Mouse (Mus musculus) liver, postnatal 0 days (tissue): ENCODE measurements around the gene Ank. TPM values are rescaled to one million over a fixed set of nuclear protein-coding genes. Genes with fewer than 3 reads are reported as not detected.
A peak's percentile ranks its signal among the peaks of the same experiment; 100 is the strongest.

Source experiments
- ATAC-seq: fragments of 200-750 bp; cut with Nextera tagmentation; 2 replicates; pipeline ENCODE4 v1.8.0; 2017; ENCODE audit warnings: mild to moderate bottlenecking, moderate library complexity
- DNase-seq: peaks from one replicate; pipeline ENCODE4 v3.0.0-alpha.2; 2016
- H3K27ac ChIP-seq: fragments of 300-500 bp; sonication (generic); 2 replicates; pipeline ENCODE4 v1.5.1; 2014; ENCODE audit warnings: antibody characterized with exemption, moderate library complexity, mild to moderate bottlenecking, low read depth
- H3K27me3 ChIP-seq: fragments of 300-500 bp; sonication (generic); 2 replicates; pipeline ENCODE4 v1.6.1; 2014; ENCODE audit warnings: low read length, control low read depth, mixed read lengths; ENCODE audit not compliant: insufficient read depth
- H3K36me3 ChIP-seq: fragments of 300-500 bp; sonication (generic); replicated peaks from 2 replicates; pipeline ENCODE4 v1.6.1; 2014; ENCODE audit warnings: mild to moderate bottlenecking, control low read depth, low read length, moderate library complexity, mixed read lengths; ENCODE audit not compliant: insufficient read depth
- H3K4me1 ChIP-seq: fragments of 300-500 bp; sonication (generic); 2 replicates; pipeline ENCODE4 v1.6.1; 2014; ENCODE audit warnings: antibody characterized with exemption, mild to moderate bottlenecking, control low read depth; ENCODE audit not compliant: insufficient read depth
- H3K4me2 ChIP-seq: fragments of 300-500 bp; sonication (generic); 2 replicates; pipeline ENCODE4 v1.6.1; 2014; ENCODE audit warnings: low read depth, mild to moderate bottlenecking, low read length, moderate library complexity, mixed read lengths
- H3K4me3 ChIP-seq: fragments of 300-500 bp; sonication (generic); 2 replicates; pipeline ENCODE4 v1.5.1; 2014; ENCODE audit warnings: low read depth, low read length
- H3K9ac ChIP-seq: fragments of 300-500 bp; sonication (generic); replicated peaks from 2 replicates; pipeline ENCODE4 v1.6.1; 2014; ENCODE audit warnings: mild to moderate bottlenecking, moderate library complexity
- H3K9me3 ChIP-seq: fragments of 300-500 bp; sonication (generic); 2 replicates; pipeline ENCODE4 v1.6.1; 2016; ENCODE audit warnings: mild to moderate bottlenecking, control low read depth, low read length, mixed read lengths
- CTCF ChIP-seq: sonication (generic); IDR thresholded peaks from 2 replicates; pipeline ENCODE4 v1.5.1; 2016; ENCODE audit warnings: antibody characterized with exemption, low read depth
- EP300 ChIP-seq: IDR thresholded peaks from 2 replicates; pipeline ENCODE4 v1.6.1; 2016; ENCODE audit warnings: antibody characterized with exemption, low read depth, mild to moderate bottlenecking
- WGBS: fragments of 180-500 bp; shearing (Covaris S2); extraction: QIAGEN DNeasy Blood & Tissue Kit; methylation state at CpG from one replicate; pipeline ENCODE4 v1.1.7; 2014; ENCODE audit not compliant: insufficient replicate concordance; 5-methylcytosine and 5-hydroxymethylcytosine counted together
- polyA plus RNA-seq: library from polyadenylated mRNA; unstranded; fragments of >200 nt; fragmentation: Nextera tagmentation; extraction: Ambion mirVana; gene quantifications from 2 replicates; pipeline ENCODE4 v1.2.1, GENCODE M21; 2015

Gene Ank
- polyA plus RNA-seq, 1 experiment from 2014 or later, result 7.8 TPM

GRCm38 (mm10) chr15:27564106-27565100 lies 97.9 kb downstream of the Ank start:
- TF ChIP-seq EP300 (no peak), CTCF (no peak)
- 82% methylated on average over 14 of the region's 14 CpGs for WGBS
- Histone ChIP-seq H3K4me1 (peaks cover 2% of the 10 kb centered on the region; the same call in 1 of the 2 replicates), H3K27ac (0 out of 2 replicates have a peak overlapping the region, but pooled peaks have one; percentile 30), H3K9me3 (no peaks in the 10 kb centered on the region), H3K9ac (no peak overlapping the region), H3K4me3 (no peak overlapping the region), H3K36me3 (peaks cover 14% of the 10 kb centered on the region; the same call in 1 of the 2 replicates), H3K4me2 (no peak overlapping the region), H3K27me3 (no peaks in the 10 kb centered on the region)
- peak; percentile 57 for ATAC-seq
- no peak for DNase-seq

DNA sequence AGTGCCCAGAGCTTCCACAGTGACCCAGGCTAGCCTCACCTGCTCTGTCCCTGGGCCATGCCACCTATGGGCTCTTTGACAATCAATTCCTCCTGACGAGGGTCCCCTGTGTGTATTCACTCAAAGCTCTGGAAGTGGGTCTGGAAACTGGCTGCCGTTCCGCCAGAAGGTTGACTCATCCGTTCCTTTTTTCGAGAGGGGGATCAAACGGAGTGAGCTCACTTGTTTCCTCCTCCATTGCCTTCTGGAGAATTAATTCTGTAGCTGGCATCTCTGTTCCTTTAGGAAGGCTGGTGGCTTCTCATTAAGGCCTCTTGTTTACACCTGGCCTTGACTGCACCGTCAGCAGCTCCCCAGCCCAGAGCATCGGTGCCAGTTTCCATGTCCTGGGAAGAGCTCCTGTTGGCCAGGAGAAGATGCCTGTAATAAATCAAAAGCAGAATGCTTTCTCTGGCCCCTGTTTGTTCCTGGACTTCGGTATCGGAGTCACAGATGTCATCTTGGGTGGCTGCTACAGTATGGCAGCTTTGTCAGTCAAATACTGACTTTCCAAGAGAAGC lies 99.2 kb downstream of the Ank start:
- Histone ChIP-seq H3K9ac (no peak overlapping the region), H3K27me3 (no peaks in the 10 kb centered on the region), H3K4me1 (no peaks in the 10 kb centered on the region; the same call in 1 of the 2 replicates), H3K4me2 (no peak overlapping the region), H3K36me3 (peaks cover 14% of the 10 kb centered on the region; the same call in 1 of the 2 replicates), H3K9me3 (no peaks in the 10 kb centered on the region), H3K27ac (no peak overlapping the region), H3K4me3 (no peak overlapping the region)
- DNase-seq (no peak), ATAC-seq (no peak)
- 93% methylated on average over 10 of the region's 10 CpGs for WGBS
- TF ChIP-seq CTCF (no peak), EP300 (no peak)

- no peak overlapping the region for H3K9ac ChIP-seq
- H3K27ac ChIP-seq, result no peak overlapping the region
- no peak overlapping the region for H3K4me2 ChIP-seq
- 88% methylated on average over 16 of the region's 16 CpGs for WGBS
- H3K9me3 ChIP-seq, result no peaks in the 10 kb centered on the region
- no peaks in the 10 kb centered on the region; the same call in 1 of the 2 replicates for H3K4me1 ChIP-seq
- ATAC-seq (no peak), DNase-seq (no peak)
- no peak overlapping the region for H3K4me3 ChIP-seq
- no peaks in the 10 kb centered on the region for H3K27me3 ChIP-seq
- TF ChIP-seq CTCF, result no peak
- TF ChIP-seq EP300, result no peak
- peaks cover 14% of the 10 kb centered on the region for H3K36me3 ChIP-seq
Observed at GRCm38 (mm10) chr15:27567356-27567755, 100.9 kb downstream of the Ank start.

DNA sequence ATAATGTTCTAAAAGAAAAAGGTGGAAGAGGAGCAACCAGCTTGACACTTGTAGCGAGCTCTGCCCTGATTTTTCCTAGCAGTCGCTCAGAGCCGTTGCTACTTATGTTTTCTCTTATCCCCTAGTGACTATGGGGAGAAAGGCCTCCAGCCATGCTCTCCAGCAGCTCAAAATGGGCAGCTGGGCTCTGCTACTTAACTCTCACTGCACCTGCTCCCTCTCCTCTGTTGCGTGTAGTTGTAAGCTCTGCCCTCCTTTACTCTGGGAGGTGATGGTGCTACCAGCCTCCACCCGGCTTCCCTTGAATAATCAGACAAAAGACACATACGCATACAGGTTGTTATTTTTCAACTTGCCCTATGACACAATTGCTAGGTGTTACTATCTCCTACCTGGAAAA lies 101.9 kb downstream of the Ank start:
- TF ChIP-seq CTCF (no peak), EP300 (no peak)
- H3K9ac ChIP-seq, result no peak overlapping the region
- H3K27me3 ChIP-seq, result no peaks in the 10 kb centered on the region
- H3K27ac ChIP-seq, result no peak overlapping the region
- ATAC-seq (no peak), DNase-seq (no peak)
- no peaks in the 10 kb centered on the region for H3K9me3 ChIP-seq
- H3K4me1 ChIP-seq, result no peaks in the 10 kb centered on the region; the same call in 1 of the 2 replicates
- H3K4me3 ChIP-seq, result no peak overlapping the region
- 91% methylated on average over 6 of the region's 6 CpGs for WGBS
- no peak overlapping the region for H3K4me2 ChIP-seq
- peaks cover 19% of the 10 kb centered on the region for H3K36me3 ChIP-seq

DNA sequence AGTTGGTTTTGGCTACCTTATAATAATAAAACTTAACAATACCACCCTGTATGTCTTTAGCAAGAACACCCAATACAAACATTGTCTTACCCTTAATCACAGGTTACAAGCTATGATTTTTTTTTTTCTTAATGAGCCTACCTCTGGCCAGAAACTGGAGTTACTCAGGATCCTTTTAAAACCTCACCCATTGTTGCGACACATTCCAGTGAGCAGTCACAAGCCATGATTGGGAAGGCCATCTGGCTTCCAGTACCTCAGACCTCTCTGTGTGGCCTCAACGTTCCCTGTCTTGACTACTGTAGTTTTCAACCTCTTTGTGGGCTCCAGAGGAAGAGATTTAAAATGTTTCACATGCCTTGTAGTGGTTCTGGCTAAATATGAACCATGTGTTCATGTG lies 103.4 kb downstream of the Ank start:
- no peak for DNase-seq
- H3K4me1 ChIP-seq, result no peaks in the 10 kb centered on the region
- WGBS, result 75% methylated on average over 2 of the region's 2 CpGs

DNA sequence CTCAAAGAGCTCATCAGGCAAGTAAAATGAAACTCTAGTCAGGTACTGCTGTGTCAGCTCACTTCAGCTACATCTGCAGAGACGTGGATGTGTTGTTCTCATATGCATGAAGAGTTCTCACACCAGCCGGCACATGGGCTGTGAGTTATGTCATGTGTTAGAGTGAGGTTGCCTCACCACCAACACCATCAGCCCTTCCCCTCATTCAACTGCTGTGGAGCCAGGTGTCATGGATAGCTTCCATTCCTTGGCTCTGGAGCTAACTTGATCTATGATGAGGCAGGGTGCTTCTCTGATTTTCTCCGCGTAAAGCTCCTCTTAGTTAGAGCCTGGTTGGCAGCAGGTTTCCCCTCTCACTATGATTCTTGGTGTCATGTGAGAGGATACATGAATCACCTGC lies 103.9 kb downstream of the Ank start:
- Histone ChIP-seq H3K27ac (no peak overlapping the region), H3K27me3 (no peaks in the 10 kb centered on the region), H3K4me3 (no peak overlapping the region), H3K36me3 (peaks cover 19% of the 10 kb centered on the region), H3K9ac (no peak overlapping the region), H3K9me3 (no peaks in the 10 kb centered on the region), H3K4me2 (no peak overlapping the region), H3K4me1 (no peaks in the 10 kb centered on the region)
- no peak for TF ChIP-seq EP300
- no peak for ATAC-seq
- WGBS, result 88% methylated on average over 4 of the region's 4 CpGs
- DNase-seq, result no peak

More for the DNA sequence above, 103.4 kb downstream of the Ank start:
- Histone ChIP-seq H3K27ac (no peak overlapping the region), H3K36me3 (peaks cover 19% of the 10 kb centered on the region), H3K4me2 (no peak overlapping the region), H3K27me3 (no peaks in the 10 kb centered on the region), H3K4me3 (no peak overlapping the region), H3K9ac (no peak overlapping the region), H3K9me3 (no peaks in the 10 kb centered on the region)
- no peak for TF ChIP-seq EP300
- no peak for ATAC-seq
